Mouse (Mus musculus) urinary bladder, postnatal 4 days (tissue): ENCODE data around the gene Zfp260.
A peak's percentile ranks its signal among the peaks of the same experiment; 100 is the strongest.
"Not testable (repeated sequence)": the region's sequence is repeated elsewhere in the genome, so short reads cannot be mapped to it uniquely, and the experiment has no call there.

Experiments used
- DNase-seq, 2 experiments: peaks; one replicate each; pipeline ENCODE4 v3.0.0; 2021 to 2022; ENCODE audit warnings: low spot score in 2 of 2

The Zfp260 gene

GRCm38 (mm10) chr7:30094646-30095429 lies at the start of gene Zfp260:
TSS of gene Zfp260 (plus strand) at chr7:30094777.
- DNase-seq, result peak; percentile 84 to 89

- DNase-seq, result no peak
Measured at GRCm38 (mm10) chr7:30048126-30048525, 46.5 kb upstream of the Zfp260 start.

- peak; percentile 77 to 79 for DNase-seq
Measured at GRCm38 (mm10) chr7:30050882-30051548, 43.6 kb upstream of the Zfp260 start, which contains the start of gene Zfp14. TSS of gene Zfp14 (minus strand) at chr7:30051380.

- no peak for DNase-seq
Measured at GRCm38 (mm10) chr7:30053591-30053990, 41.0 kb upstream of the Zfp260 start.

- DNase-seq, result no peak
Measured at GRCm38 (mm10) chr7:30060341-30060740, 34.2 kb upstream of the Zfp260 start.

GRCm38 (mm10) chr7:30062478-30062877 lies 32.1 kb upstream of the Zfp260 start:
- no peak for DNase-seq

- no peak for DNase-seq
Measured at GRCm38 (mm10) chr7:30064622-30065021, 30.0 kb upstream of the Zfp260 start.

- DNase-seq, result peak; percentile 69 to 72
Measured at GRCm38 (mm10) chr7:30072146-30073028, 22.2 kb upstream of the Zfp260 start, which contains the start of gene Zfp82. TSS of gene Zfp82 (minus strand) at chr7:30072900.

- DNase-seq, result no peak
Measured at GRCm38 (mm10) chr7:30086524-30086923, 8.1 kb upstream of the Zfp260 start.

- DNase-seq, result no peak
Measured at GRCm38 (mm10) chr7:30089405-30089804, 5.2 kb upstream of the Zfp260 start.

GRCm38 (mm10) chr7:30090092-30090969 lies 4.2 kb upstream of the Zfp260 start, which contains the start of the genes Gm26920 and Zfp566:
TSS of gene Gm26920 (minus strand) at chr7:30090410.
TSS of gene Zfp566 (minus strand) at chr7:30090527.
- peak; percentile 93 to 94 for DNase-seq

GRCm38 (mm10) chr7:30090970-30091585 lies 3.5 kb upstream of the Zfp260 start:
- DNase-seq, result no peak

GRCm38 (mm10) chr7:30092666-30093065 lies 1.9 kb upstream of the Zfp260 start:
- DNase-seq, result no peak

GRCm38 (mm10) chr7:30093918-30094415 lies 610 bp upstream of the Zfp260 start:
- DNase-seq, result no peak

GRCm38 (mm10) chr7:30095551-30096125 lies 1.1 kb downstream of the Zfp260 start:
- no peak for DNase-seq

GRCm38 (mm10) chr7:30099297-30099696 lies 4.7 kb downstream of the Zfp260 start:
- DNase-seq, result no peak

GRCm38 (mm10) chr7:30116076-30116475 lies 21.5 kb downstream of the Zfp260 start:
- DNase-seq, result no peak

GRCm38 (mm10) chr7:30117935-30118334 lies 23.4 kb downstream of the Zfp260 start:
- DNase-seq, result not testable (repeated sequence)

- peak; percentile 85 to 89 for DNase-seq
Measured at GRCm38 (mm10) chr7:30121308-30122187, 27.0 kb downstream of the Zfp260 start, which contains the start of gene Zfp382. TSS of gene Zfp382 (plus strand) at chr7:30121942.
